Mouse (Mus musculus) lung, adult 10 weeks (tissue): ENCODE data around the gene Mast2. TPM values are rescaled to one million over a fixed set of nuclear protein-coding genes. Genes with fewer than 3 reads are reported as not detected.

Source experiments
- polyA plus RNA-seq: library from polyadenylated mRNA; stranded (reverse); fragments of 350-450 nt; fragmentation: Illumina TruSeq; extraction: RNeasy Lipid Tissue Mini Kit (QIAGEN cat#74804); gene quantifications from one replicate; pipeline ENCODE4 v1.2.3, GENCODE M21; 2014; ENCODE audit warnings: low read depth, low replicate concordance; ENCODE audit not compliant: insufficient read depth

Mast2 gene
- polyA plus RNA-seq = 7.9 TPM

DNA sequence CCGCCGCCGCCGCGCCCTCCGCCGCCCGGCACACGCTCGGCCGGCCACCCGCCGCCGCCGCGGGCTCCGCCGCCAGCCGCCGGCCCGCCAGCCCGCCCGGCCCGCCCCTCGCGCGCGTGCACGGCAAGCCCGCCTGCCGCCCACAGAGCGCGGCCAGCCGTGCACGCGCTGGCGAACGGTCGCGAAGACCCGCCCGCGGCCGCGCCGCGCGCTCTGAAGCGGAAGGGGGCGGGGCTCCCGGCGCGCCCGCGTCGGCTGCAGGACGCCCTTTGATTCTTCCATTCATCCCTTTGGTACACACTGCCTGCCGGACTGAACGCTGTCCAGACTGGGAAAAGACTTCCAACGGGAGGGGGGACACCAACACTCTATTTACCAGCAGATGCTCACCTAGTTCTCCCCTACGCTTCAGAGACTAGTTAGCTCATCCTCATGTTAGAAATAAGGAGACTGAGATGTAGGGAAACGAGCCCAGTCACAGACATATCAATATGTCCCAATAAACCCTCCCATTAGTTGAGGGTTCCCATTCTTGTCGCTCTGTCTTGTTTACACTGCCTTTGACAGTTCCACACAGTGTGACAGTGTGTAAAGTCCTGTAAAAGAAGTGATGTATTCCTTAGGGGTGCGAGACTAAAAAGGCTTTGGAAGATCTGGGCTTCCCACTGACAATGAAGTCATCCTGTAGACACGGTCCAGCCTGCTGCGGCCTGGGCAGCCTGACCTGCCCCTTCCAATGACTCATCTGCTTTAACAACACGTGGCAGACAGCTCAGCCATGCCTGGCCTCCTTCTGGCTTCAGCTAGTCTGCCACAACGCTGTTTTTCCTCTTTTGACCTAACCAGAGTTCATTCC lies at the start of gene Mast2:
Mast2 (minus strand) TSS at position 58 of the 856 bp plus-strand sequence.

DNA sequence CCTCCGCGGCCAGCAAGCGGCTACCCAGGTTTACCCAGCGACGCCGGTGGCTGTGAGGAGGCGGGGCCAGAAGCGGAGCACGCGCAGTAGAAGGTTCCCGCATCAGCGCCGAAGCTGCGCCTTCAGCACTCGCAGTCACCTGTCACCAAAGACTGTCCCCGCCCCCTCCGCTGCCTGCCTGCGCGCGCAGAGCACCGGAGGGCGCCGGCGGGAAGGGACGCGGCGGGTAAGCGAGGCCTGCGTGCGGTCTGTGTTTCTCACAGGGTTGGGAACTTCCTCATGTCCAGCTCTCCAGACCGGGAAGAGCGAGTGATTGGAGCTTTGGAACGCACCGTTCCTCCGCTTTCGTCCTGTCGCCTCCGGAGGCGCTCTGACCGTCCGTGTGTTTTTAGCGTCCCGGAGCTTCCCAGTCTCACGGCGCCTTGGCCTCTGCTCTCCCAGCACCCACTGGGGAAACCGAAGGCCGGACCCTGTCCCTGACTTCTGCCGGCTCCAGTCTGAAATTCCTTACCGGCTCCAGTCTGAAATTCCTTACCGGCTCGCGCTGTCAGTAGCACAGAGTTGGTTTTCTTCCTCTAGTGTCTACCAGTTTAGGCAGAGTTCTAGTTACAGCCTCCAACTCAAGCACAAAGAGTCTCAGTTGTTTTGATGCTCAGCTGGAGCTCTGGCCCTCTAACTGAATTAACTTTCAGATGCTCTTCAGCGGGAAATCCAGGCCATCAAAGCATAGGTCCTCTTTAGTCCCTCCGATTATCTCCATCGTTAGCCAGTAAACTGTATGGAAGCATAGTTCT lies 43.6 kb upstream of the Mast2 start, which contains the start of gene Ipp:
Ipp (plus strand) TSS at position 125 of the 794 bp plus-strand sequence.

Other genes with a start within 250 kb of the Mast2 start
- 4.5 TPM for gene Pik3r3, start 242.6 kb downstream of the Mast2 start, polyA plus RNA-seq
- gene Ipp, start 43.4 kb upstream of the Mast2 start, polyA plus RNA-seq = 3.3 TPM
- gene Tmem69, start 91.8 kb upstream of the Mast2 start, polyA plus RNA-seq = 7.6 TPM
- gene Gpbp1l1, start 93.5 kb upstream of the Mast2 start, polyA plus RNA-seq = 33.6 TPM
- gene Ccdc17, start 132.5 kb upstream of the Mast2 start, polyA plus RNA-seq = 23.4 TPM
- 16.1 TPM for gene Nasp, start 163.8 kb upstream of the Mast2 start, polyA plus RNA-seq
- 561 TPM for gene Akr1a1, start 187.5 kb upstream of the Mast2 start, polyA plus RNA-seq
- 628 TPM for gene Prdx1, start 221.4 kb upstream of the Mast2 start, polyA plus RNA-seq
- gene Mmachc, start 244.2 kb upstream of the Mast2 start, polyA plus RNA-seq = 5.5 TPM
- 15.2 TPM for gene Ccdc163, start 244.3 kb upstream of the Mast2 start, polyA plus RNA-seq